Mouse (Mus musculus) limb, embryonic 15.5 days (tissue): Measurements from ENCODE around the gene Dleu7. TPM values are rescaled to one million over a fixed set of nuclear protein-coding genes. Genes with fewer than 3 reads are reported as not detected.
A peak's percentile ranks its signal among the peaks of the same experiment; 100 is the strongest.

Experiments
- ATAC-seq: fragments of 200-750 bp; cut with Nextera tagmentation; 2 replicates; pipeline ENCODE4 v1.8.0; 2017; ENCODE audit warnings: low read depth, moderate TSS enrichment; ENCODE audit not compliant: insufficient number of reproducible peaks, low FRiP score, low TSS enrichment
- H3K27ac ChIP-seq: fragments of 300-500 bp; sonication (generic); 2 replicates; pipeline ENCODE4 v1.5.1; 2015; ENCODE audit warnings: moderate library complexity, mild to moderate bottlenecking, inconsistent platforms
- H3K27me3 ChIP-seq: fragments of 300-500 bp; sonication (generic); 2 replicates; pipeline ENCODE4 v1.6.1; 2015; ENCODE audit warnings: inconsistent platforms
- H3K36me3 ChIP-seq: fragments of 300-500 bp; sonication (generic); 2 replicates; pipeline ENCODE4 v1.6.1; 2015; ENCODE audit warnings: inconsistent platforms
- H3K4me1 ChIP-seq: fragments of 300-500 bp; sonication (generic); 2 replicates; pipeline ENCODE4 v1.6.1; 2015; ENCODE audit warnings: inconsistent platforms
- H3K4me2 ChIP-seq: fragments of 300-500 bp; sonication (generic); 2 replicates; pipeline ENCODE4 v1.6.1; 2015; ENCODE audit warnings: mild to moderate bottlenecking, inconsistent platforms
- H3K4me3 ChIP-seq: fragments of 300-500 bp; sonication (generic); 2 replicates; pipeline ENCODE4 v1.5.1; 2015; ENCODE audit warnings: mild to moderate bottlenecking, inconsistent platforms
- H3K9ac ChIP-seq: fragments of 300-500 bp; sonication (generic); 2 replicates; pipeline ENCODE4 v1.6.1; 2015; ENCODE audit warnings: inconsistent platforms
- H3K9me3 ChIP-seq: fragments of 300-500 bp; sonication (generic); 2 replicates; pipeline ENCODE4 v1.6.1; 2016; ENCODE audit warnings: inconsistent platforms
- WGBS: fragments of 180-500 bp; shearing (Covaris S2); methylation state at CpG from one replicate; pipeline ENCODE4 v1.1.7; 2015; 5-methylcytosine and 5-hydroxymethylcytosine counted together
- polyA plus RNA-seq: library from polyadenylated mRNA; unstranded; fragments of >200 nt; fragmentation: Nextera tagmentation; extraction: Ambion mirVana; gene quantifications from 2 replicates; pipeline ENCODE4 v1.2.1, GENCODE M21; 2015

The Dleu7 gene
- polyA plus RNA-seq, 1 experiment from 2014 or later: 1.2 TPM

DNA sequence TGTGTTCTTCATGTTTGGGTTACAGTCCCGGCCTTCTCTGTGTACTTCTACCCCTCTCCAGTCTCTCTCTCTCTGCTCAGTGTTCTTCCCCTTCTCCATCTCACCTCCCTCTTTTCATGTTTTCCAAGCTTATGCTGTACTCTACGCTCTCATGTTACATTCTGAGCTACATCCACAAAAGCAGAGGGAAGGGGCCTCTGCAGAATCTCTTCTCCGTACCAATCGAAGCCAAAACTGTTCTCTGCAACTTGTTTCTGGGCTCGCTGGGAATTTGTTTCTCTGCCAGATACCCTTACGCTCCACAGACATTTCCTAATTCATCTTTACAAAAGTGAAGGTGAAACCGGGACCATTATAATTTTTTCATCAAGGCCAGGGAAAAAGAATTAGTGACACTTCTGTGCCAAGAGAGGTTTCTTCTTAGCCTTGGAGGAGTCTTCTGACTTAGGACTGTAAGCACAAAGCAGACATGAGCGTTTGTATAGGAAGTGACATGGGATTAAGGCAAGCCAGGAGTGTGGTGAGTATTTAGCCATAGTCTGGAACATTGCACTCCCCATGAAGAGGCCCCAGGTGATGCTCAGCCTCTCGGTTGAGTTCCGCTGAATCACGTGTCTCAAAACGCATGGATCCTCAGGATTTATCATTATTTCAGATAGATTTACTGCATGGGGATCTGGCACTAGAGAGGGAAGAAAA lies 22.0 kb downstream of the Dleu7 start:
- Histone ChIP-seq H3K36me3 (no peaks in the 10 kb centered on the region), H3K27ac (peak overlapping the region; percentile 78), H3K27me3 (no peaks in the 10 kb centered on the region), H3K9ac (no peak overlapping the region), H3K4me3 (no peak overlapping the region), H3K4me1 (no peaks in the 10 kb centered on the region), H3K4me2 (no peak overlapping the region), H3K9me3 (no peaks in the 10 kb centered on the region)
- peak; percentile 72; the same call in 1 of the 2 replicates for ATAC-seq
- 58% methylated on average over 12 of the region's 12 CpGs for WGBS

- H3K27ac ChIP-seq: peak overlapping the region; percentile 63
- ATAC-seq: no peak
- no peaks in the 10 kb centered on the region for H3K36me3 ChIP-seq
- H3K9ac ChIP-seq: no peak overlapping the region
- no peaks in the 10 kb centered on the region for H3K9me3 ChIP-seq
- H3K4me2 ChIP-seq: no peak overlapping the region
- WGBS: 39% methylated on average over 10 of the region's 10 CpGs
- H3K4me3 ChIP-seq: no peak overlapping the region
- peaks cover 5% of the 10 kb centered on the region for H3K4me1 ChIP-seq
- no peaks in the 10 kb centered on the region for H3K27me3 ChIP-seq
These were observed 33.8 kb downstream of the Dleu7 start for GRCm38 (mm10) chr14:62258978-62259536.

DNA sequence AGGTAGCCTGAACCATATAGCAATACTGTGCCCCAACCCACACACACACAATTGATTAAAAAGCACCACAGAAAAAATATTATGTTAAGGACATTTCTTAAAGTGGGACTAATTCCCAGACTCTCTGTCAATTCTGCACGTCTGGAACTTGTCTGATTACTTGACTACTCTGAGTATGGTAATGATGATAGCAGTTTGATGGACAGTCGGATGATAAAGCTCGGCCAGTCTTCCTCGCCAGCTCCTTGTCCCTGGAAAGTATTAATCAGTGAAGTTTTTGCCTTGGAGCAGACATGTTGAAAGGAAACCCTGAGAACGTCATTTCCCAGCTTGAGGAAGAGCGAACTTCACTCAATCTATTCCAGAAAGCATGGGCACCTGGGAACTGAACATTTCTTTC lies 34.7 kb downstream of the Dleu7 start:
- WGBS: 54% methylated on average over 6 of the region's 6 CpGs
- no peaks in the 10 kb centered on the region for H3K36me3 ChIP-seq

DNA sequence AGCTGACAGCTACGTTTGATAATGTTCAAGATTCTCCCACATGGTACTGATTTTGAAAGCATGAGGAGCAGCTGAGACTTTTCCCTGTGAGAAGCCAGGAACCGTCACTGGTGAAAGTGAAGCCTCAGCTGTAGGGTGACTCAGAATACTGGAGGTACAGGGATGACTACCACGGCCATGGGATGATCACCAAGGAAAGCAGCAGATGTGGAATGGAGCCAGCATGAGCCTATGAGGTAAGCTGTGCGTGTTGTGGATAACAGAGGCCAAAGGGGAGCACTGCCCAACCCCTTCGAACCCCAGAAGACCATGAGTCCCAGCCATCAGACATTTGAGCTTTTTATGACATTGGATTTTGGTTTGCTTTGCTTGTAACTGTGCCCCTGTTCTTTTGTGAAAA lies 36.8 kb downstream of the Dleu7 start:
- H3K4me1 ChIP-seq: peaks cover 5% of the 10 kb centered on the region
- no peak overlapping the region for H3K4me2 ChIP-seq
- H3K9me3 ChIP-seq: no peaks in the 10 kb centered on the region
- no peak overlapping the region for H3K9ac ChIP-seq
- H3K4me3 ChIP-seq: no peak overlapping the region
- WGBS: 67% methylated on average over 5 of the region's 5 CpGs
- no peak for ATAC-seq
- H3K36me3 ChIP-seq: no peaks in the 10 kb centered on the region
- no peaks in the 10 kb centered on the region for H3K27me3 ChIP-seq
- H3K27ac ChIP-seq: no peak overlapping the region

More for the DNA sequence above, 34.7 kb downstream of the Dleu7 start:
- no peak for ATAC-seq
- no peak overlapping the region for H3K4me3 ChIP-seq
- no peaks in the 10 kb centered on the region for H3K27me3 ChIP-seq
- H3K27ac ChIP-seq: no peak overlapping the region
- no peaks in the 10 kb centered on the region for H3K9me3 ChIP-seq
- peaks cover 5% of the 10 kb centered on the region for H3K4me1 ChIP-seq
- H3K9ac ChIP-seq: no peak overlapping the region
- no peak overlapping the region for H3K4me2 ChIP-seq

GRCm38 (mm10) chr14:62254371-62254770 lies 38.5 kb downstream of the Dleu7 start:
- Histone ChIP-seq H3K27ac (no peak overlapping the region), H3K27me3 (no peaks in the 10 kb centered on the region), H3K4me2 (no peak overlapping the region), H3K36me3 (no peaks in the 10 kb centered on the region), H3K9ac (no peak overlapping the region), H3K9me3 (no peaks in the 10 kb centered on the region), H3K4me1 (peaks cover 5% of the 10 kb centered on the region), H3K4me3 (no peak overlapping the region)
- ATAC-seq: no peak
- 55% methylated on average over 8 of the region's 8 CpGs for WGBS

GRCm38 (mm10) chr14:62251999-62252398 lies 40.8 kb downstream of the Dleu7 start:
- H3K9ac ChIP-seq: no peak overlapping the region
- 5% methylated on average over 4 of the region's 4 CpGs for WGBS
- peak; percentile 14; the same call in 1 of the 2 replicates for ATAC-seq
- H3K9me3 ChIP-seq: no peaks in the 10 kb centered on the region
- no peaks in the 10 kb centered on the region for H3K36me3 ChIP-seq
- no peak overlapping the region for H3K4me2 ChIP-seq
- H3K4me3 ChIP-seq: no peak overlapping the region
- no peaks in the 10 kb centered on the region; the same call in 1 of the 2 replicates for H3K4me1 ChIP-seq
- H3K27me3 ChIP-seq: no peaks in the 10 kb centered on the region
- H3K27ac ChIP-seq: no peak overlapping the region

GRCm38 (mm10) chr14:62250046-62250445 lies 42.8 kb downstream of the Dleu7 start:
- Histone ChIP-seq H3K4me2 (no peak overlapping the region), H3K4me1 (no peaks in the 10 kb centered on the region; the same call in 1 of the 2 replicates), H3K27ac (no peak overlapping the region), H3K4me3 (no peak overlapping the region), H3K9me3 (no peaks in the 10 kb centered on the region), H3K9ac (no peak overlapping the region), H3K27me3 (no peaks in the 10 kb centered on the region), H3K36me3 (no peaks in the 10 kb centered on the region)
- ATAC-seq: no peak
- 81% methylated on average over 3 of the region's 3 CpGs for WGBS

GRCm38 (mm10) chr14:62249251-62249650 lies 43.6 kb downstream of the Dleu7 start:
- Histone ChIP-seq H3K4me3 (no peak overlapping the region), H3K9me3 (no peaks in the 10 kb centered on the region), H3K4me1 (no peaks in the 10 kb centered on the region; the same call in 1 of the 2 replicates), H3K36me3 (no peaks in the 10 kb centered on the region), H3K9ac (no peak overlapping the region), H3K27me3 (no peaks in the 10 kb centered on the region), H3K4me2 (no peak overlapping the region), H3K27ac (no peak overlapping the region)
- ATAC-seq: no peak
- WGBS: 83% methylated on average over 2 of the region's 2 CpGs

- no peak overlapping the region for H3K9ac ChIP-seq
- no peak overlapping the region for H3K4me2 ChIP-seq
- no peaks in the 10 kb centered on the region for H3K27me3 ChIP-seq
- 76% methylated on average over 10 of the region's 10 CpGs for WGBS
- ATAC-seq: no peak
- H3K4me1 ChIP-seq: no peaks in the 10 kb centered on the region; the same call in 1 of the 2 replicates
- H3K4me3 ChIP-seq: no peak overlapping the region
- H3K9me3 ChIP-seq: no peaks in the 10 kb centered on the region
- H3K27ac ChIP-seq: 0 out of 2 replicates have a peak overlapping the region, but pooled peaks have one; percentile 1
- no peaks in the 10 kb centered on the region for H3K36me3 ChIP-seq
These were observed 44.1 kb downstream of the Dleu7 start for GRCm38 (mm10) chr14:62248796-62249195.

- Histone ChIP-seq H3K9me3 (no peaks in the 10 kb centered on the region), H3K4me3 (no peak overlapping the region), H3K27me3 (no peaks in the 10 kb centered on the region), H3K36me3 (no peaks in the 10 kb centered on the region), H3K9ac (no peak overlapping the region), H3K4me1 (no peaks in the 10 kb centered on the region; the same call in 1 of the 2 replicates), H3K4me2 (no peak overlapping the region), H3K27ac (no peak overlapping the region)
- 73% methylated on average over 7 of the region's 7 CpGs for WGBS
- no peak for ATAC-seq
These were observed 44.5 kb downstream of the Dleu7 start for GRCm38 (mm10) chr14:62248345-62248744.

GRCm38 (mm10) chr14:62245557-62245956 lies 47.3 kb downstream of the Dleu7 start:
- no peak for ATAC-seq
- WGBS: 25% methylated on average over 4 of the region's 4 CpGs
- H3K27ac ChIP-seq: no peak overlapping the region

GRCm38 (mm10) chr14:62243530-62243929 lies 49.3 kb downstream of the Dleu7 start:
- no peaks in the 10 kb centered on the region for H3K9me3 ChIP-seq
- ATAC-seq: no peak
- H3K4me1 ChIP-seq: no peaks in the 10 kb centered on the region
- H3K36me3 ChIP-seq: no peaks in the 10 kb centered on the region
- 84% methylated on average over 2 of the region's 2 CpGs for WGBS
- H3K27ac ChIP-seq: no peak overlapping the region
- H3K9ac ChIP-seq: no peak overlapping the region
- no peak overlapping the region for H3K4me3 ChIP-seq
- H3K4me2 ChIP-seq: no peak overlapping the region
- no peaks in the 10 kb centered on the region for H3K27me3 ChIP-seq

More at GRCm38 (mm10) chr14:62245557-62245956, 47.3 kb downstream of the Dleu7 start:
- no peaks in the 10 kb centered on the region for H3K27me3 ChIP-seq
- H3K36me3 ChIP-seq: no peaks in the 10 kb centered on the region
- H3K9ac ChIP-seq: no peak overlapping the region
- no peaks in the 10 kb centered on the region; the same call in 1 of the 2 replicates for H3K4me1 ChIP-seq
- no peak overlapping the region for H3K4me3 ChIP-seq
- H3K9me3 ChIP-seq: no peaks in the 10 kb centered on the region
- H3K4me2 ChIP-seq: no peak overlapping the region
